ENCODE assay signal across 7 mouse cellular contexts in the genomic region with DNA sequence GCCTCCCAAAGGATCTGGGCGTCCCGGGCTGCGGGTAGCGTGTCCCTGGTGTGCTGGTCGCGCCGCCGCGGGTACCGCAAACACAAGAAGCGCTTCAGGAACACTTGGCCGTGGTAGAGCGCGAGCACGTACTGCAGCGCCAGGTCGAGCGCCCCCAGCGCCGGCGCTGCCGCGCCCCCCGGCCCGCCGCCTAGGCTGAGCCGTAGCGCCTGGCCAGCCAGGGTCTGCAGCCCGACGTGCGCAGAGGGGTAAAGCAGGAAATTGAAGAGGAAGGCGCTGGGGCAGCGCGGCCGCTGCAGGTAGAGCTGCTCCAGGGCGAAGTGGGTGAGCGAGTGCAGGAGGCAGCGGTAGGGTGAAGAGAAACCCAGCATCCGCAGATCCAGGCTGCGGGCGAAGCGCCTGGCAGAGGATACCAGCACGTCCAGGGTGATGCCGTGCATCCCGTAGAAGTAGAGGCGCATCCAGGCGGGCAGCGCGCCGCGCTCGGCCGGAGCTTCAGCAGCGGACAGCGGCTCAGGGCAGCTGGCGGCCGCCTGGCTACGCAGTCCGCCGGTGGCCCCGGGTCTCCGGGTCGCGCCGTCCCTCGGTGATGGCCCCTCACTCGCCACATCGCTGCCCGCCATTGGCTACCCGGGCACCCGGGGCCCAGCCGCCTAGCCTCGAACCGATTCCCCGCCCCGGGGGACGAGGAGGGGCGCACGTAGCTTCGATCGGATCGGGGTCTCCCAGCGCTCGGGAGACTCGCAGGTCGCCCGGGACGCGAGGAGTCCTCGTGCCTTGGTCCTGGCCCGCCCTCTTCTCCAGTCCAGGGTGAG. TPM values are rescaled to one million over a fixed set of nuclear protein-coding genes. Genes with fewer than 3 reads are reported as not detected.
DNase-seq lines count a peak whose midpoint lies in the region; ATAC-seq and TF ChIP-seq lines count a peak whose summit lies in the region.

No protein-coding gene starts in this region.

- no peaks in the 10 kb centered on the region for H3K36me3 ChIP-seq in stomach, embryonic 15.5 days

- peak overlapping the region; percentile 46 for H3K9ac ChIP-seq in stomach, embryonic 15.5 days

- peak overlapping the region; percentile 99 for H3K4me2 ChIP-seq in stomach, embryonic 15.5 days

- TF ChIP-seq CTCF in embryonic fibroblast, embryonic 13.5 days (IDR thresholded peaks at IDR 0.05; ENCODE audit: borderline replicate concordance, insufficient read depth, low read length), result no peak

- no peaks in the 10 kb centered on the region for H3K9me3 ChIP-seq in stomach, embryonic 15.5 days

- H3K4me3 ChIP-seq in embryonic fibroblast, embryonic 13.5 days (ENCODE audit: insufficient read depth, low read length), result peak overlapping the region; percentile 36
- H3K4me3 ChIP-seq in stomach, embryonic 15.5 days (replicated peaks), result peak overlapping the region; percentile 55

- ATAC-seq in stomach, embryonic 15.5 days (ENCODE audit: insufficient read depth, low FRiP score, low read depth), result peak; percentile 63

- under 1% methylated on average over 85 of the region's 91 CpGs for WGBS in stomach, embryonic 15.5 days

- peaks cover 9% of the 10 kb centered on the region for H3K27me3 ChIP-seq in stomach, embryonic 15.5 days (replicated peaks)

- no peak for TF ChIP-seq POLR2A in embryonic fibroblast, embryonic 13.5 days (IDR thresholded peaks at IDR 0.05; ENCODE audit: low read depth, low read length)

- H3K27ac ChIP-seq in embryonic fibroblast, embryonic 13.5 days (ENCODE audit: insufficient read depth, low read length), result no peak overlapping the region
- peak overlapping the region; percentile 51 for H3K27ac ChIP-seq in stomach, embryonic 15.5 days

- peak; percentile 58 for DNase-seq in R1 (ENCODE audit: low read depth, low spot score)
- peak; percentile 79 for DNase-seq in brain, adult 2 months (ENCODE audit: low read depth, low spot score)
- DNase-seq in heart, postnatal 4 days, result peak; percentile 33
- DNase-seq in layer of hippocampus, postnatal 10 days (ENCODE audit: low spot score in 2 of 2), result peak; percentile 72 to 74
- peak; percentile 73 for DNase-seq in mesoderm, embryonic 11.5 days (ENCODE audit: low read depth, low spot score)

- no peaks in the 10 kb centered on the region for H3K4me1 ChIP-seq in embryonic fibroblast, embryonic 13.5 days (ENCODE audit: control insufficient read depth, insufficient read depth, low read length)
- H3K4me1 ChIP-seq in stomach, embryonic 15.5 days, result peaks cover 14% of the 10 kb centered on the region

RNA-seq across cellular contexts. Expression of gene Tmem229a, which starts 0.8 kb away (rescaled TPM):
- polyA plus RNA-seq in embryonic fibroblast, embryonic 13.5 days (2011; ENCODE audit: insufficient read length, low read depth, missing spikeins), result not detected in 2 replicates
- under 1 TPM; 0.09 to 0.19 TPM for total RNA-seq in heart, postnatal 4 days (2021)
- 10 to 100 TPM; 40.1 to 40.8 TPM for total RNA-seq in layer of hippocampus, postnatal 10 days (2021)
- polyA plus RNA-seq in stomach, embryonic 15.5 days (2015; fragmentation: Nextera tagmentation; extraction: Ambion mirVana), result 1.9 TPM in 2 replicates

Comparison
In these comparisons a context has a peak if more than half of its experiments do, and no peak if none do; other contexts are left out.
1. RNA of gene Tmem229a, which starts 0.8 kb away (total RNA-seq): 40.1 to 40.8 TPM in layer of hippocampus, postnatal 10 days; 0.09 to 0.19 TPM in heart, postnatal 4 days; every median in the first group is over 10 times any median in the second.
2. Peak in every context shown above with its lines, with median percentiles within 50 percentile points of each other: DNase-seq.